Mouse (Mus musculus) left cerebral cortex, adult 8-10 months (tissue): Measurements from ENCODE around the gene Poc1a. TPM values are rescaled to one million over a fixed set of nuclear protein-coding genes. Genes with fewer than 3 reads are reported as not detected.

Experiments
- DNase-seq, 2 experiments: peaks; one replicate each; pipeline ENCODE4 v3.0.0; 2022; ENCODE audit warnings: low spot score in 2 of 2
- total RNA-seq, 4 experiments: library from RNA; stranded (reverse); gene quantifications; 2 replicates each; pipeline ENCODE4 v1.2.4; 2022

Poc1a gene
- total RNA-seq, 4 experiments from 2014 or later, result 14.6 to 18.3 (median 16.7) TPM

DNA sequence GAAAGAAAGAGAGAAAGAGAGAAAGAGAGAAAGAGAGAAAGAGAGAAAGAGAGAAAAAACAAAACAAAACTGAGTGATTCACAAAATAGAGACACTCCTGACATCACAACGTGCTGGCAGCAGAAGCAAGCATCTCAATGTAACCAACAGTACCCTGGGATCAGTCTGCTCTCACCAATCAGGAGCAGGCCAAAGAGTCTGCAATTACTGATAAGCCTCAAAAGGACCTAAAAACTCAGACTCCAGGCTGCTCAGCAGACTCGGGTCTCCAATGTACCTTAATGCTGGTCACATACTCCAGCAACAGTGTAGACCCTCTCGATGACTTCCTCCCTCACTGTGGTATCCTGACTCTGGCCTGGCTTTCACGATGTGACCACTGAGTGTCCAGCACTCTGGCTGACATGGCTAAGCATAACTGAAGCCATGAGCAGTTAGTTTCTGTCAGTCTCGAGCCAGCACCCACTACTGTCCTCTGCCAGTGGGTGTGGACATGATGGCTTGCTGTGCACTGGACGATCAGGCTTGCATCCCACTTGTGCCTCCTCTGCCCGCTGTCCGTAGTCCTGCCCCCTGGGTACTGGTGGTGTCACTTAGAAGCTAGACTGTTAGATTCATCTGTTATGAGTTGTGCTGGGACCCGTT lies 117.9 kb downstream of the Poc1a start:
- no peak for DNase-seq

DNA sequence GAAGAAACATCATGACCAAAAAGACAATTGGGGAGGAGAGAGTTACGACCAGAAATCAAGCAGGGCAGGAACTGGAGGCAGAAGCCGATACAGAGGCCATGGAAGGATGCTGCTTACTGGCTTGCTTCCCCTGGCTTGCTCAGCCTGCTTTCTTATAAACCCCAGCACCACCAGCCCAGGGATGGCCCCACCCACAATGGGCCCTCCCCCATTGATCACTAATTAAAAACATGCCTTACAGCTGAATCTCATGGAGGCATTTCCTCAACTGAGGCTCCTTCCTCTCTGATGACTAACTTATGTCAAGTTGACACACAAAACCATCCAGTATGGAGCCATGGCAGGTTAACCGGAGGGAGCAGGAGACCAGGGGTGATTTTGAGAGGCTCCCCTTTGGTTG lies 118.9 kb downstream of the Poc1a start:
- DNase-seq, result no peak

Other genes starting within 250 kb of the Poc1a start
- gene Col6a4, start 184.3 kb upstream of the Poc1a start, total RNA-seq, result 1 to 10 TPM; 1.8 to 2.9 (median 2.2) TPM
- gene Glyctk, start 122.9 kb upstream of the Poc1a start, total RNA-seq, result 1 to 10 TPM; 3.3 to 4.9 (median 3.9) TPM
- gene Wdr82, start 110.1 kb upstream of the Poc1a start, total RNA-seq, result 100 to 1,000 TPM; 112 to 132 (median 120) TPM
- 10 to 100 TPM; 23.4 to 26.9 (median 24.4) TPM for gene Ppm1m, start 81.3 kb upstream of the Poc1a start, total RNA-seq
- gene Twf2, start 78.0 kb upstream of the Poc1a start, total RNA-seq, result 10 to 100 TPM; 58.6 to 61.1 (median 59.1) TPM
- 1 to 10 TPM in 3 of 4 experiments, under 1 TPM in 1; 0.85 to 2.0 (median 1.7) TPM for gene Tlr9, start 58.5 kb upstream of the Poc1a start, total RNA-seq
- gene Alas1, start 32.4 kb upstream of the Poc1a start, total RNA-seq, result 100 to 1,000 TPM; 136 to 146 (median 141) TPM
- gene Dusp7, start 87.6 kb downstream of the Poc1a start, total RNA-seq, result 100 to 1,000 TPM in 1 of 4 experiments, 10 to 100 TPM in 3; 89.5 to 103 (median 93.0) TPM
- 100 to 1,000 TPM; 266 to 312 (median 299) TPM for gene Rpl29, start 148.4 kb downstream of the Poc1a start, total RNA-seq
- gene Acy1, start 157.3 kb downstream of the Poc1a start, total RNA-seq, result 10 to 100 TPM; 23.2 to 24.3 (median 23.7) TPM
- gene Abhd14b, start 166.4 kb downstream of the Poc1a start, total RNA-seq, result 10 to 100 TPM; 14.6 to 16.1 (median 15.3) TPM
- 10 to 100 TPM; 31.7 to 35.8 (median 34.5) TPM for gene Abhd14a, start 166.6 kb downstream of the Poc1a start, total RNA-seq
- 100 to 1,000 TPM; 201 to 223 (median 211) TPM for gene Pcbp4, start 172.2 kb downstream of the Poc1a start, total RNA-seq
- 10 to 100 TPM; 11.7 to 15.6 (median 12.7) TPM for gene Gpr62, start 184.9 kb downstream of the Poc1a start, total RNA-seq
- gene Rrp9, start 194.9 kb downstream of the Poc1a start, total RNA-seq, result 10 to 100 TPM; 26.9 to 47.9 (median 32.8) TPM
- 1 to 10 TPM; 6.1 to 7.8 (median 7.0) TPM for gene Parp3, start 195.9 kb downstream of the Poc1a start, total RNA-seq
- not detected for gene Iqcf1, start 218.9 kb downstream of the Poc1a start, total RNA-seq
- 1 to 10 TPM in 1 of 4 experiments, under 1 TPM in 2, not detected in 1; 0.68 to 1.2 (median 0.79) TPM for gene Iqcf5, start 233.5 kb downstream of the Poc1a start, total RNA-seq